Mouse (Mus musculus) hindbrain, embryonic 16.5 days (tissue): ENCODE data around the gene Slc37a4. TPM values are rescaled to one million over a fixed set of nuclear protein-coding genes. Genes with fewer than 3 reads are reported as not detected.
"Not testable (repeated sequence)": the region's sequence is repeated elsewhere in the genome, so short reads cannot be mapped to it uniquely, and the experiment has no call there.

Experiments used
- ATAC-seq: fragments of 200-750 bp; cut with Nextera tagmentation; 2 replicates; pipeline ENCODE4 v1.8.0; 2017; ENCODE audit warnings: moderate TSS enrichment, moderate library complexity
- H3K27ac ChIP-seq: fragments of 300-500 bp; sonication (generic); 2 replicates; pipeline ENCODE4 v1.5.1; 2014; ENCODE audit warnings: low read depth, mild to moderate bottlenecking, control low read depth, low read length, moderate library complexity
- H3K27me3 ChIP-seq: fragments of 300-500 bp; sonication (generic); replicated peaks from 2 replicates; pipeline ENCODE4 v1.6.1; 2014; ENCODE audit warnings: low read length; ENCODE audit not compliant: control insufficient read depth, insufficient read depth
- H3K36me3 ChIP-seq: fragments of 300-500 bp; sonication (generic); 2 replicates; pipeline ENCODE4 v1.6.1; 2014; ENCODE audit warnings: mild to moderate bottlenecking, low read length, moderate library complexity, mixed read lengths; ENCODE audit not compliant: control insufficient read depth, insufficient read depth
- H3K4me1 ChIP-seq: fragments of 300-500 bp; sonication (generic); 2 replicates; pipeline ENCODE4 v1.6.1; 2014; ENCODE audit warnings: low read depth, low read length; ENCODE audit not compliant: control insufficient read depth, insufficient read depth
- H3K4me2 ChIP-seq: fragments of 300-500 bp; sonication (generic); 2 replicates; pipeline ENCODE4 v1.6.1; 2014; ENCODE audit warnings: mild to moderate bottlenecking, low read length, control low read depth, moderate library complexity
- H3K4me3 ChIP-seq: fragments of 300-500 bp; sonication (generic); 2 replicates; pipeline ENCODE4 v1.5.1; 2014; ENCODE audit warnings: mild to moderate bottlenecking, low read length, control low read depth, moderate library complexity
- H3K9ac ChIP-seq: fragments of 300-500 bp; sonication (generic); 2 replicates; pipeline ENCODE4 v1.6.1; 2014; ENCODE audit warnings: low read depth, mild to moderate bottlenecking, control low read depth, low read length, moderate library complexity
- H3K9me3 ChIP-seq: fragments of 300-500 bp; sonication (generic); 2 replicates; pipeline ENCODE4 v1.6.1; 2014; ENCODE audit warnings: mild to moderate bottlenecking, low read length, moderate library complexity; ENCODE audit not compliant: control insufficient read depth
- WGBS: fragments of 180-500 bp; shearing (Covaris S2); extraction: QIAGEN DNeasy Blood & Tissue Kit; methylation state at CpG from one replicate; pipeline ENCODE4 v1.1.7; 2014; 5-methylcytosine and 5-hydroxymethylcytosine counted together
- polyA plus RNA-seq: library from polyadenylated mRNA; unstranded; fragments of >200 nt; fragmentation: Nextera tagmentation; extraction: Ambion mirVana; gene quantifications from 2 replicates; pipeline ENCODE4 v1.2.1, GENCODE M21; 2015

Slc37a4 gene
- polyA plus RNA-seq, 1 experiment from 2014 or later = 56.8 TPM

- Histone ChIP-seq H3K27me3 (no peaks in the 10 kb centered on the region), H3K9me3 (no peaks in the 10 kb centered on the region), H3K4me3 (peak within 1 kb of the TSS; percentile 55), H3K36me3 (peaks cover 45% of the 10 kb centered on the region), H3K4me1 (peaks cover 15% of the 10 kb centered on the region), H3K4me2 (peak within 1 kb of the TSS; percentile 78), H3K27ac (peak within 1 kb of the TSS; percentile 98), H3K9ac (peak within 1 kb of the TSS; percentile 77)
- ATAC-seq = peak; percentile 98
- whole genome bisulfite sequencing = under 1% methylated on average over 49 of the region's 51 CpGs
These were observed 10.5 kb downstream of the Slc37a4 start, which contains the start of the genes Rps25 and Trappc4 for GRCm38 (mm10) chr9:44406906-44407751. Gene Rps25, plus strand, starts transcription at chr9:44407139. Gene Trappc4, minus strand, starts transcription at chr9:44407600.

GRCm38 (mm10) chr9:44407752-44408097 is 11.1 kb downstream of the Slc37a4 start:
- Histone ChIP-seq H3K4me3 (peak overlapping the region; percentile 55), H3K27me3 (no peaks in the 10 kb centered on the region), H3K27ac (peak overlapping the region; percentile 98), H3K36me3 (peaks cover 46% of the 10 kb centered on the region), H3K4me2 (peak overlapping the region; percentile 78), H3K9me3 (no peaks in the 10 kb centered on the region), H3K9ac (peak overlapping the region; percentile 73), H3K4me1 (peaks cover 15% of the 10 kb centered on the region)
- peak; percentile 49; the same call in 1 of the 2 replicates for ATAC-seq
- WGBS = 1% methylated on average over 24 of the region's 24 CpGs

GRCm38 (mm10) chr9:44408693-44409092 is 12.0 kb downstream of the Slc37a4 start:
- Histone ChIP-seq H3K4me1 (peaks cover 15% of the 10 kb centered on the region), H3K4me3 (peak overlapping the region; percentile 55), H3K36me3 (peaks cover 48% of the 10 kb centered on the region), H3K4me2 (peak overlapping the region; percentile 78)
- not testable (repeated sequence) for H3K9me3 ChIP-seq, H3K27me3 ChIP-seq, H3K27ac ChIP-seq, H3K9ac ChIP-seq, ATAC-seq
- 86% methylated on average over 9 of the region's 9 CpGs for WGBS

GRCm38 (mm10) chr9:44410647-44411336 is 14.1 kb downstream of the Slc37a4 start:
- Histone ChIP-seq H3K27me3 (no peaks in the 10 kb centered on the region), H3K4me3 (no peak overlapping the region), H3K27ac (no peak overlapping the region), H3K9me3 (no peaks in the 10 kb centered on the region), H3K4me2 (no peak overlapping the region), H3K9ac (no peak overlapping the region), H3K36me3 (peaks cover 42% of the 10 kb centered on the region), H3K4me1 (peaks cover 11% of the 10 kb centered on the region)
- ATAC-seq = no peak
- WGBS = 81% methylated on average over 2 of the region's 2 CpGs

GRCm38 (mm10) chr9:44411601-44412130 is 15.0 kb downstream of the Slc37a4 start:
- Histone ChIP-seq H3K9me3 (no peaks in the 10 kb centered on the region), H3K4me1 (peaks cover 6% of the 10 kb centered on the region), H3K27ac (no peak overlapping the region), H3K4me2 (no peak overlapping the region), H3K4me3 (no peak overlapping the region), H3K9ac (no peak overlapping the region), H3K27me3 (no peaks in the 10 kb centered on the region), H3K36me3 (peaks cover 42% of the 10 kb centered on the region)
- WGBS = 75% methylated on average over 1 of the region's 1 CpGs
- no peak for ATAC-seq

GRCm38 (mm10) chr9:44412306-44412705 is 15.7 kb downstream of the Slc37a4 start:
- H3K9me3 ChIP-seq = no peaks in the 10 kb centered on the region
- peaks cover 42% of the 10 kb centered on the region for H3K36me3 ChIP-seq
- peaks cover 10% of the 10 kb centered on the region for H3K4me1 ChIP-seq
- H3K4me2 ChIP-seq = no peak overlapping the region
- H3K4me3 ChIP-seq = no peak overlapping the region
- 82% methylated on average over 4 of the region's 4 CpGs for WGBS
- ATAC-seq = no peak
- no peaks in the 10 kb centered on the region for H3K27me3 ChIP-seq
- no peak overlapping the region for H3K9ac ChIP-seq
- H3K27ac ChIP-seq = no peak overlapping the region

GRCm38 (mm10) chr9:44412781-44413180 is 16.1 kb downstream of the Slc37a4 start:
- no peak overlapping the region for H3K4me2 ChIP-seq
- no peaks in the 10 kb centered on the region for H3K9me3 ChIP-seq
- H3K4me3 ChIP-seq = no peak overlapping the region
- peaks cover 42% of the 10 kb centered on the region for H3K36me3 ChIP-seq
- no peak overlapping the region for H3K27ac ChIP-seq
- H3K4me1 ChIP-seq = peaks cover 11% of the 10 kb centered on the region
- ATAC-seq = no peak
- H3K9ac ChIP-seq = no peak overlapping the region
- no peaks in the 10 kb centered on the region for H3K27me3 ChIP-seq
- WGBS = 84% methylated on average over 2 of the region's 2 CpGs

- peak overlapping the region; percentile 74 for H3K4me2 ChIP-seq
- H3K4me3 ChIP-seq = peak overlapping the region; percentile 89
- no peaks in the 10 kb centered on the region for H3K27me3 ChIP-seq
- H3K4me1 ChIP-seq = peaks cover 9% of the 10 kb centered on the region
- ATAC-seq = no peak; the same call in 1 of the 2 replicates
- WGBS = 7% methylated on average over 26 of the region's 26 CpGs
- H3K36me3 ChIP-seq = peaks cover 16% of the 10 kb centered on the region
- peak overlapping the region; percentile 92 for H3K9ac ChIP-seq
- H3K27ac ChIP-seq = peak overlapping the region; percentile 84
- H3K9me3 ChIP-seq = no peaks in the 10 kb centered on the region
These were observed 20.7 kb downstream of the Slc37a4 start for GRCm38 (mm10) chr9:44417156-44417891.
